Mouse (Mus musculus) liver, postnatal 0 days (tissue): Measurements from ENCODE around the gene 1700020D05Rik.

Source experiments
- CTCF ChIP-seq: sonication (generic); IDR thresholded peaks from 2 replicates; pipeline ENCODE4 v1.5.1; 2016; ENCODE audit warnings: antibody characterized with exemption, low read depth
- EP300 ChIP-seq: IDR thresholded peaks from 2 replicates; pipeline ENCODE4 v1.6.1; 2016; ENCODE audit warnings: antibody characterized with exemption, low read depth, mild to moderate bottlenecking

DNA sequence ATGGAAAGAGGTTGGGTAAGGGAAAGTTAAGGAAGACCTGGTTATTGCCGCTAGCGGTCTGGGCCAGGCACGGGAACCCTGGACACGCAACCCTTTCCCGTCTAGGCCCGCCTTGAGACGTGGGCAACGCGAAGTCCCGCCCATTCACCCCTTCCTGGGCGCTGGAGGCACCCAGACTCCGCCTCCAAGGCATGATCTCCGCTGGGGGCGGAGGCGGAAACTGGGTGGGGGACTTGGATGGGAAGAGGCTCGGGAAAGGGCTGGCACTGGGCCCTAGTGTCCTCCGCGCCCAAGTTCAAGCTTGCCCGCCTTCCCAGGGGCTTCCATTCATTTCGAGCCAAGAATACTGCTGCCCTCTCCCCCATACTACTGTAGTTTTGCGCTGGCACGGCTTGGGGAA is 29.9 kb downstream of the 1700020D05Rik start, which contains the start of gene Efemp2:
- TF ChIP-seq EP300 = no peak
- TF ChIP-seq CTCF = no peak
